Mouse (Mus musculus) G1E (cell line): ENCODE measurements around the gene Fam89b. TPM values are rescaled to one million over a fixed set of nuclear protein-coding genes. Genes with fewer than 3 reads are reported as not detected.
A peak's percentile ranks its signal among the peaks of the same experiment; 100 is the strongest.

Source experiments
- ATAC-seq: 2 replicates; pipeline ENCODE4 v1.8.0; 2016; ENCODE audit warnings: mild to moderate bottlenecking; ENCODE audit not compliant: insufficient number of reproducible peaks, poor library complexity, low FRiP score, severe bottlenecking; ENCODE audit errors: extremely low read depth
- DNase-seq: peaks from one replicate; pipeline ENCODE4 v3.0.0; 2012; ENCODE audit warnings: low spot score
- H3K27me3 ChIP-seq: 2 replicates; pipeline ENCODE4 v1.6.1; 2012; ENCODE audit warnings: mild to moderate bottlenecking, low read length, inconsistent platforms; ENCODE audit not compliant: insufficient read depth
- H3K36me3 ChIP-seq: replicated peaks from 2 replicates; pipeline ENCODE3; 2012; ENCODE audit warnings: mild to moderate bottlenecking, inconsistent platforms
- H3K4me1 ChIP-seq: 2 replicates; pipeline ENCODE4 v1.6.1; 2012; ENCODE audit warnings: low read depth, low read length, inconsistent platforms, mixed read lengths; ENCODE audit not compliant: insufficient read depth
- H3K4me3 ChIP-seq: 2 replicates; pipeline ENCODE4 v1.5.1; 2012; ENCODE audit warnings: low read depth, mild to moderate bottlenecking, inconsistent platforms, low read length, moderate library complexity, mixed read lengths
- H3K9me3 ChIP-seq: replicated peaks from 2 replicates; pipeline ENCODE4 v1.6.1; 2012; ENCODE audit warnings: inconsistent platforms
- CTCF ChIP-seq: IDR thresholded peaks from 2 replicates; pipeline ENCODE4 v1.5.1; 2012; ENCODE audit warnings: low read depth, low read length, inconsistent platforms, mixed read lengths
- GATA1 ChIP-seq: IDR thresholded peaks from 2 replicates; pipeline ENCODE4 v1.6.1; 2012; ENCODE audit warnings: borderline replicate concordance, low read length, inconsistent platforms, mixed read lengths
- GATA2 ChIP-seq: IDR thresholded peaks from 2 replicates; pipeline ENCODE4 v1.6.1; 2012; ENCODE audit warnings: low read depth, low read length, inconsistent platforms, borderline replicate concordance
- POLR2AphosphoS5 ChIP-seq: IDR thresholded peaks from 2 replicates; pipeline ENCODE4 v1.6.1; 2012; ENCODE audit warnings: low read depth, low read length, inconsistent platforms; ENCODE audit not compliant: insufficient replicate concordance
- TAL1 ChIP-seq: conservative IDR thresholded peaks from 2 replicates; pipeline ENCODE4 v1.6.1; 2012; ENCODE audit warnings: low read depth, low read length, inconsistent platforms, mixed read lengths
- polyA plus RNA-seq: library from polyadenylated mRNA; stranded (reverse); fragments of >175 nt; gene quantifications from 2 replicates; pipeline ENCODE4 v1.2.3, GENCODE M21; 2012
- total RNA-seq, 2 experiments: library from RNA; stranded (forward) in 1 of 2; stranded (reverse) in 1 of 2; fragments of 200-1000 nt in 1 of 2; fragments of >200 nt in 1 of 2; fragmentation: Nextera tagmentation in 1 of 2; gene quantifications; 2 replicates each; pipeline ENCODE4 v1.2.3; 2014 to 2017

The Fam89b gene
- total and polyA plus RNA-seq, 3 experiments = 21.9 to 56.7 (median 23.4) TPM

- peaks cover 88% of the 10 kb centered on the region for H3K4me1 ChIP-seq
Observed at GRCm38 (mm10) chr19:5723934-5724548, 5.4 kb downstream of the Fam89b start.

DNA sequence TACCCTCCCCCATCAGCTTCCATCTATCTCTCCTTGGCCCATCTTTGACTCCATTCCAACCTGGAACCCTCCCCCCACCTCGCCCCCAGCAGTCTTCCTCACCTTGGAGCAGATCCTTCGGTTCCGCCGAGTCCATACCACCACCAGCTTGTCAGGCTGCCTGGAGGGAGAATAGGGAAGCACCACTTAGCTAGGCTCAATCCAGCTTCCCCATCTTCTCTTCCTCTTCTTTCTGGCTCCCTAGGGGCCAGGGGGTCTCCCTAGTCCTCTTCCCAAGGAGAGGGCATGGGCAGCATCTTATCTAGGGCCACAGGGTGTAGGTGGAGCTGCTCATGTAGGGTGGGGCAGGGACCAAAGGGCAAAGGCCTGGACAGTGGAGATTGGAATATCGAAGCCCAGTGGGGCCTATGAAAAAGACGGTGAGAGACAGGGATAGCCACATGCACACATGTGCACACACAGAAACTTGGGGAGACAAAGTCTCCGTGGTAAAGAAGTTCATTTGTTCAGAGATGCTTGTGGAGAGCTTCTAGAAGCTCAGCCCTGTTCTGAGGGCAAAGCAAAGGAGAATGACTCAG, 6.5 kb downstream of the Fam89b start:
- peaks cover 77% of the 10 kb centered on the region for H3K4me1 ChIP-seq
- DNase-seq (no peak), ATAC-seq (no peak)
- H3K4me3 ChIP-seq = peak overlapping the region; percentile 7; the same call in 1 of the 2 replicates
- H3K9me3 ChIP-seq = no peaks in the 10 kb centered on the region
- no peak for TF ChIP-seq GATA2
- TF ChIP-seq POLR2AphosphoS5 = no peak
- TF ChIP-seq CTCF = no peak
- TF ChIP-seq TAL1 = no peak
- TF ChIP-seq GATA1 = no peak
- peaks cover 66% of the 10 kb centered on the region for H3K36me3 ChIP-seq
- H3K27me3 ChIP-seq = no peaks in the 10 kb centered on the region

More at GRCm38 (mm10) chr19:5723934-5724548, 5.4 kb downstream of the Fam89b start:
- Histone ChIP-seq H3K27me3 (no peaks in the 10 kb centered on the region), H3K36me3 (peaks cover 63% of the 10 kb centered on the region), H3K4me3 (peak overlapping the region; percentile 77), H3K9me3 (no peaks in the 10 kb centered on the region)
- TF ChIP-seq GATA1 (no peak), POLR2AphosphoS5 (no peak), TAL1 (no peak), GATA2 (no peak), CTCF (no peak)
- DNase-seq (no peak), ATAC-seq (no peak)

DNA sequence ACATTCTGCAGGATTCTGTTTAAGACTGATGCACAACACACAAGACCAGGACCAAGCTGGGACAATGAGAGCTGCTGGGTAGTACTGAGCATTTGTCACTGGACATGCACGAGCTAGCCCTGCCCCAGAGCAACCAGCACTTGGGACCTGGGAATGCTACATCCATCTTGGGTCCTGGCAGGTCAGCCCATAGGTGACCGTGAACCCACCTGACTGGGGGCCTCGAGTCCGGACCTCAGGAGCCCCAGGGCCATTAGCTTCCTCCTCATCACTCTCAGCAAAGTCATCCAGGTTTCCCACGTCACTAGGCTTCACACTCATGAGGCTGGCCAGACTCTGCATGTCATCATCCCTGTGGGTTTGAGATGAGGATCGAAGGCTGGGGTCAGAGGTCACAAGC, 8.2 kb downstream of the Fam89b start:
- H3K4me1 ChIP-seq = peaks cover 70% of the 10 kb centered on the region
- no peak for TF ChIP-seq CTCF
- TF ChIP-seq TAL1 = no peak
- TF ChIP-seq GATA1 = no peak
- no peak for TF ChIP-seq GATA2
- TF ChIP-seq POLR2AphosphoS5 = no peak
- no peaks in the 10 kb centered on the region for H3K27me3 ChIP-seq
- H3K36me3 ChIP-seq = peaks cover 83% of the 10 kb centered on the region
- no peaks in the 10 kb centered on the region for H3K9me3 ChIP-seq
- no peak overlapping the region for H3K4me3 ChIP-seq
- DNase-seq = no peak
- ATAC-seq = no peak

GRCm38 (mm10) chr19:5716955-5717354, 12.5 kb downstream of the Fam89b start:
- H3K4me1 ChIP-seq = peaks cover 75% of the 10 kb centered on the region
- no peaks in the 10 kb centered on the region for H3K9me3 ChIP-seq
- ATAC-seq (no peak), DNase-seq (no peak)
- TF ChIP-seq GATA2 (no peak), GATA1 (no peak), CTCF (no peak), TAL1 (no peak), POLR2AphosphoS5 (no peak)
- H3K4me3 ChIP-seq = no peak overlapping the region
- peaks cover 100% of the 10 kb centered on the region for H3K36me3 ChIP-seq
- no peaks in the 10 kb centered on the region for H3K27me3 ChIP-seq

- Histone ChIP-seq H3K4me1 (peaks cover 72% of the 10 kb centered on the region), H3K9me3 (no peaks in the 10 kb centered on the region), H3K36me3 (peaks cover 100% of the 10 kb centered on the region), H3K27me3 (no peaks in the 10 kb centered on the region), H3K4me3 (peak overlapping the region; percentile 7; the same call in 1 of the 2 replicates)
- TF ChIP-seq POLR2AphosphoS5 (no peak), CTCF (peak; percentile 42; the same call in 1 of the 2 replicates)
- ATAC-seq (no peak), DNase-seq (no peak)
Observed at GRCm38 (mm10) chr19:5715793-5716688, 13.4 kb downstream of the Fam89b start.

DNA sequence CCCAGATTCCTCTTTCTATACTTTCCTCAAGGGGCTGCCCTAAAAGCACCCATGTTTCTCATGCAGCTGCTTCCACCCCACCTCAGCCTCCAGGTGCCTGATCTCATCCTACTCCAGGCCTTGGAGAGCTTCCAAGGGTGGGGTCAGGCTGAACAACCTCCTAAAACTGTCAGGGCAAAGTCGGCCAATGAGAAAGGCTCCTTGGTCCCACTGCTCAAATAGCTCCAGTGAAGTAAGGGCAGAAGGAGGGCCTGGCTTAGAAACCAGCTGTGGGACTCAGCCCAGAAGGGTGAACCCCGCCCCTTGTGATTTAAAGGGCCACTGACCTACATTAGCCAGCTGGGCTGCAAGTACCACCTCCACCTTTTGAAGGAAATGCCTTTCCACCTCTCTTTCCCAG, 15.7 kb downstream of the Fam89b start:
- ATAC-seq (peak; percentile 54; the same call in 1 of the 2 replicates), DNase-seq (peak; percentile 53)
- H3K36me3 ChIP-seq = peaks cover 97% of the 10 kb centered on the region
- no peaks in the 10 kb centered on the region for H3K9me3 ChIP-seq
- peaks cover 66% of the 10 kb centered on the region for H3K4me1 ChIP-seq
- no peak for TF ChIP-seq POLR2AphosphoS5
- TF ChIP-seq GATA2 = no peak
- no peak for TF ChIP-seq CTCF
- TF ChIP-seq TAL1 = no peak
- TF ChIP-seq GATA1 = no peak
- H3K27me3 ChIP-seq = no peaks in the 10 kb centered on the region
- H3K4me3 ChIP-seq = no peak overlapping the region; the same call in 1 of the 2 replicates
